Mouse (Mus musculus): ENCODE data around the gene Gm44596.
A peak's percentile ranks its signal among the peaks of the same experiment; 100 is the strongest.

DNA sequence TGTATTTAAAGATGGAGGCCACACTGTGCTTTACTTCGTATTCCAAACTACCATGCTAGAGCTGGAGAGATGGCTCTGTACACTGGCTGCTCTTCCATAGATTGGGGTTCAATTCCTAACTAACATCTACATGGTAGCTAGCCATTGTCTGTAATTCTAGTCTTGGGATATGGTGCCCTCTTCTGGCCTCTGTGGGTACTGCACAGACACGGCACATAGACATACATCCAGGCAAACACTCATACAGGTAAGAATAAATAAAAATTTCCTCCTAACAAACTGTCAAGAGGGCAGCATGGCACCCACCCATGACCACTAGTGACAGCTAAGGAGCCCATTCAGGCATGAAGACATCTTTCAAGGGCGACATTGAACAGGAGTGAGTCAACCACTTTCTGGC, 35.8 kb downstream of the Gm44596 start:
- TF ChIP-seq CTCF (conservative IDR thresholded peaks at IDR 0.05; ENCODE audit: low read length) (peak; percentile 96), POU5F1 (IDR thresholded peaks at IDR 0.05; ENCODE audit: borderline replicate concordance, low read length) (no peak)
